Mouse (Mus musculus): Measurements from ENCODE around the gene Klhl10. TPM values are rescaled to one million over a fixed set of nuclear protein-coding genes. Genes with fewer than 3 reads are reported as not detected.

Gene Klhl10
- polyA plus RNA-seq, 1 experiment from 2014 or later, result 0.68 TPM

- Histone ChIP-seq H3K9ac (ENCODE audit: low read depth, low read length) (no peak overlapping the region), H3K4me3 (ENCODE audit: low read length) (no peak overlapping the region), H3K36me3 (ENCODE audit: control insufficient read depth, insufficient read depth, low read length) (peaks cover 33% of the 10 kb centered on the region), H3K27me3 (ENCODE audit: control insufficient read depth, insufficient read depth, low read length) (no peaks in the 10 kb centered on the region), H3K4me2 (replicated peaks; ENCODE audit: low read depth, low read length) (no peak overlapping the region), H3K4me1 (ENCODE audit: control insufficient read depth, insufficient read depth, low read length) (peaks cover 20% of the 10 kb centered on the region), H3K27ac (ENCODE audit: low read depth, low read length) (no peak overlapping the region), H3K9me3 (ENCODE audit: control insufficient read depth, low read length) (no peaks in the 10 kb centered on the region)
- 88% methylated on average over 5 of the region's 5 CpGs for WGBS
- ATAC-seq (ENCODE audit: low FRiP score, low TSS enrichment), result no peak
These were observed 34.6 kb upstream of the Klhl10 start for GRCm38 (mm10) chr11:100406995-100407705.

GRCm38 (mm10) chr11:100408076-100408834 is 33.5 kb upstream of the Klhl10 start:
- no peak overlapping the region for H3K27ac ChIP-seq (ENCODE audit: low read depth, low read length)
- H3K9ac ChIP-seq (ENCODE audit: low read depth, low read length), result no peak overlapping the region
- peaks cover 24% of the 10 kb centered on the region for H3K4me1 ChIP-seq (ENCODE audit: control insufficient read depth, insufficient read depth, low read length)
- ATAC-seq (ENCODE audit: low FRiP score, low TSS enrichment), result peak; percentile 64; the same call in 1 of the 2 replicates
- no peak overlapping the region for H3K4me2 ChIP-seq (replicated peaks; ENCODE audit: low read depth, low read length)
- no peaks in the 10 kb centered on the region for H3K9me3 ChIP-seq (ENCODE audit: control insufficient read depth, low read length)
- WGBS, result 40% methylated on average over 10 of the region's 10 CpGs
- H3K4me3 ChIP-seq (ENCODE audit: low read length), result no peak overlapping the region
- peaks cover 33% of the 10 kb centered on the region for H3K36me3 ChIP-seq (ENCODE audit: control insufficient read depth, insufficient read depth, low read length)
- H3K27me3 ChIP-seq (ENCODE audit: control insufficient read depth, insufficient read depth, low read length), result no peaks in the 10 kb centered on the region

GRCm38 (mm10) chr11:100408835-100409462 is 32.8 kb upstream of the Klhl10 start:
- no peak overlapping the region for H3K4me2 ChIP-seq (replicated peaks; ENCODE audit: low read depth, low read length)
- no peak overlapping the region for H3K4me3 ChIP-seq (ENCODE audit: low read length)
- WGBS, result 88% methylated on average over 12 of the region's 12 CpGs
- H3K9me3 ChIP-seq (ENCODE audit: control insufficient read depth, low read length), result no peaks in the 10 kb centered on the region
- no peak for ATAC-seq (ENCODE audit: low FRiP score, low TSS enrichment)
- peaks cover 33% of the 10 kb centered on the region for H3K36me3 ChIP-seq (ENCODE audit: control insufficient read depth, insufficient read depth, low read length)
- no peak overlapping the region for H3K27ac ChIP-seq (ENCODE audit: low read depth, low read length)
- H3K4me1 ChIP-seq (ENCODE audit: control insufficient read depth, insufficient read depth, low read length), result peaks cover 24% of the 10 kb centered on the region
- no peaks in the 10 kb centered on the region for H3K27me3 ChIP-seq (ENCODE audit: control insufficient read depth, insufficient read depth, low read length)
- no peak overlapping the region for H3K9ac ChIP-seq (ENCODE audit: low read depth, low read length)

- peaks cover 33% of the 10 kb centered on the region for H3K36me3 ChIP-seq (ENCODE audit: control insufficient read depth, insufficient read depth, low read length)
- H3K9ac ChIP-seq (ENCODE audit: low read depth, low read length), result no peak overlapping the region
- WGBS, result 86% methylated on average over 3 of the region's 3 CpGs
- H3K27ac ChIP-seq (ENCODE audit: low read depth, low read length), result no peak overlapping the region
- no peaks in the 10 kb centered on the region for H3K27me3 ChIP-seq (ENCODE audit: control insufficient read depth, insufficient read depth, low read length)
- no peak overlapping the region for H3K4me2 ChIP-seq (replicated peaks; ENCODE audit: low read depth, low read length)
- H3K9me3 ChIP-seq (ENCODE audit: control insufficient read depth, low read length), result no peaks in the 10 kb centered on the region
- no peak for ATAC-seq (ENCODE audit: low FRiP score, low TSS enrichment)
- H3K4me1 ChIP-seq (ENCODE audit: control insufficient read depth, insufficient read depth, low read length), result peaks cover 24% of the 10 kb centered on the region
- H3K4me3 ChIP-seq (ENCODE audit: low read length), result no peak overlapping the region
These were observed 32.0 kb upstream of the Klhl10 start for GRCm38 (mm10) chr11:100409686-100410085.

GRCm38 (mm10) chr11:100411736-100412135 is 30.0 kb upstream of the Klhl10 start:
- no peaks in the 10 kb centered on the region for H3K9me3 ChIP-seq (ENCODE audit: control insufficient read depth, low read length)
- no peak for ATAC-seq (ENCODE audit: low FRiP score, low TSS enrichment)
- no peak overlapping the region for H3K4me3 ChIP-seq (ENCODE audit: low read length)
- no peak overlapping the region for H3K9ac ChIP-seq (ENCODE audit: low read depth, low read length)
- H3K4me2 ChIP-seq (replicated peaks; ENCODE audit: low read depth, low read length), result 0 out of 2 replicates have a peak overlapping the region, but pooled peaks have one; percentile 82
- peaks cover 33% of the 10 kb centered on the region for H3K36me3 ChIP-seq (ENCODE audit: control insufficient read depth, insufficient read depth, low read length)
- no peaks in the 10 kb centered on the region for H3K27me3 ChIP-seq (ENCODE audit: control insufficient read depth, insufficient read depth, low read length)
- no peak overlapping the region for H3K27ac ChIP-seq (ENCODE audit: low read depth, low read length)
- WGBS, result 71% methylated on average over 11 of the region's 11 CpGs
- peaks cover 32% of the 10 kb centered on the region for H3K4me1 ChIP-seq (ENCODE audit: control insufficient read depth, insufficient read depth, low read length)

- Histone ChIP-seq H3K4me2 (replicated peaks; ENCODE audit: low read depth, low read length) (peak overlapping the region; percentile 82), H3K9ac (ENCODE audit: low read depth, low read length) (peak overlapping the region; percentile 72), H3K27me3 (ENCODE audit: control insufficient read depth, insufficient read depth, low read length) (no peaks in the 10 kb centered on the region), H3K4me3 (ENCODE audit: low read length) (peak overlapping the region; percentile 69), H3K36me3 (ENCODE audit: control insufficient read depth, insufficient read depth, low read length) (peaks cover 25% of the 10 kb centered on the region), H3K4me1 (ENCODE audit: control insufficient read depth, insufficient read depth, low read length) (peaks cover 32% of the 10 kb centered on the region), H3K27ac (ENCODE audit: low read depth, low read length) (no peak overlapping the region), H3K9me3 (ENCODE audit: control insufficient read depth, low read length) (no peaks in the 10 kb centered on the region)
- no peak for ATAC-seq (ENCODE audit: low FRiP score, low TSS enrichment)
- WGBS, result 61% methylated on average over 11 of the region's 11 CpGs
These were observed 28.2 kb upstream of the Klhl10 start for GRCm38 (mm10) chr11:100413541-100413940.

DNA sequence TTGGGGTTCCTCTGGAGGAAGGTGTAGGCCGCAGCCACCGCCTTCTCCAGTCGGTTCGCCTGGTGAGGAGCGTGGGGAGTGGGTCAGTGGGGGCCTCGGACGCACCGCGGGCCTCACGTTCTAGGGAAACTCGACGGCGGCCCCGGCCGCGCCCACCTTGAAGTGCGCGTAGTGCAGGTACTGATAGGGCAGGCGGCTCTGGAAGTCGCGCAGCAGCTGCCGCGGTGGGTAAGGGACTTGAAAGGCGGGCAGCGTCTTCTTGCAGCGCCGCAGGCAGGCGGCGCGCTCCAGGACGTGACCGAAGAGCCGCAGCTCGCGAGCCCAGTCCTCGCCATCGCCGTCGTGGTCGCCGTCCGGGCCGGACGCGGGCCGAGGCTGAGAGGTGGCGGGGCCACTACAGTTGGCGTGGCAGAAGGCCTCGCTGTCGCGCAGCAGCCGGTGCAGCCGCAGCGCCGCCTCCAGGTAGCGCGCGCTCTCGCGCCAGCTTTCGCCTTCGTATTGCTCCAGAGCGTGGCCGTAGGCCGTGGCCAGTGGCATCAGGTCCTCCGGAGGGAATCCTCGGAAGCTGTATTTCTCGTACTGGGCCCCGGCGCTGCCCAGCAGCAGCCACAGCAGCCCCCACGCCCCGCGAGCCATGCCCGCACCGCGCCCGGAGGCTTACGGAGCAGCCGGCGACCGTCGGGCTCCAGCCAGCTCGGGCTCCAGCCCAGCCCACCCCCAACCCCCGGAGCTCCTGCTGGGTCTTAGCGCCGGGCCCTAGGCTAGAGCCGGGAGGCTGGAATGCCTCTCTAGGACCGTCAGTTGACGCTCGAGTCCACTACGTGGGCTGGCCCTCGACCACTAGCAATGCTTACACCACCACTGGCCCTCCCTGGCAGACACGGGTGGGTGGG is 27.4 kb upstream of the Klhl10 start, which contains the start of gene P3h4:
Gene P3h4 (minus strand): TSS at position 816 of the 893 bp plus-strand sequence.
- Histone ChIP-seq H3K4me3 (ENCODE audit: low read length) (peak within 1 kb of the TSS; percentile 69), H3K36me3 (ENCODE audit: control insufficient read depth, insufficient read depth, low read length) (peaks cover 18% of the 10 kb centered on the region; the same call in 1 of the 2 replicates), H3K4me1 (ENCODE audit: control insufficient read depth, insufficient read depth, low read length) (peaks cover 32% of the 10 kb centered on the region), H3K27ac (ENCODE audit: low read depth, low read length) (peak within 1 kb of the TSS; percentile 95), H3K9ac (ENCODE audit: low read depth, low read length) (peak within 1 kb of the TSS; percentile 72), H3K27me3 (ENCODE audit: control insufficient read depth, insufficient read depth, low read length) (no peaks in the 10 kb centered on the region), H3K9me3 (ENCODE audit: control insufficient read depth, low read length) (no peaks in the 10 kb centered on the region), H3K4me2 (replicated peaks; ENCODE audit: low read depth, low read length) (peak within 1 kb of the TSS; percentile 82)
- WGBS, result 1% methylated on average over 80 of the region's 93 CpGs
- ATAC-seq (ENCODE audit: low FRiP score, low TSS enrichment), result peak; percentile 96

Measured in kidney, embryonic 14.5 days (tissue).